Comparison of ENCODE assay signal across 19 mouse cellular contexts in genomic region chr10:24627262-24627661, GRCm38 (mm10). TPM values are rescaled to one million over a fixed set of nuclear protein-coding genes. Genes with fewer than 3 reads are reported as not detected.
DNase-seq lines count a peak whose midpoint lies in the region; ATAC-seq and TF ChIP-seq lines count a peak whose summit lies in the region.
"Had no signal": no experiment of that assay in that cellular context is flagged by ENCODE, and none has a peak within 500 bp of the region (broad histone marks: within the 10 kb centered on the region; RNA-seq: fewer than 3 reads in every experiment).

No protein-coding gene starts in this region.

- no peak overlapping the region for H3K4me3 ChIP-seq in kidney, embryonic 15.5 days (replicated peaks)
- H3K4me3 ChIP-seq in lung, embryonic 14.5 days (ENCODE audit: low read depth, low read length): no peak overlapping the region
- H3K4me3 ChIP-seq in stomach, embryonic 16.5 days (replicated peaks; ENCODE audit: low read length): no peak overlapping the region
- no peak overlapping the region for H3K4me3 ChIP-seq in stomach, postnatal 0 days (ENCODE audit: low read depth, low read length)
- H3K4me3 ChIP-seq: embryonic facial prominence, embryonic 12.5 days; forebrain, embryonic 15.5 days; heart, embryonic 15.5 days had no signal

- TF ChIP-seq EP300 in stomach, postnatal 0 days (optimal IDR thresholded peaks at IDR 0.05): no peak

- no peaks in the 10 kb centered on the region for H3K9me3 ChIP-seq in kidney, embryonic 15.5 days (replicated peaks)
- H3K9me3 ChIP-seq in lung, embryonic 14.5 days (ENCODE audit: low read depth, low read length): no peaks in the 10 kb centered on the region
- H3K9me3 ChIP-seq in stomach, embryonic 16.5 days (replicated peaks; ENCODE audit: control insufficient read depth, low read length): no peaks in the 10 kb centered on the region
- H3K9me3 ChIP-seq in stomach, postnatal 0 days (ENCODE audit: control insufficient read depth, low read length): no peaks in the 10 kb centered on the region
- H3K9me3 ChIP-seq: embryonic facial prominence, embryonic 12.5 days; forebrain, embryonic 15.5 days; heart, embryonic 15.5 days had no signal

- no peaks in the 10 kb centered on the region for H3K27me3 ChIP-seq in kidney, embryonic 15.5 days
- no peaks in the 10 kb centered on the region for H3K27me3 ChIP-seq in lung, embryonic 14.5 days (ENCODE audit: insufficient read depth, low read length)
- H3K27me3 ChIP-seq in stomach, embryonic 16.5 days (ENCODE audit: control insufficient read depth, insufficient read depth, low read length): no peaks in the 10 kb centered on the region
- H3K27me3 ChIP-seq in stomach, postnatal 0 days (ENCODE audit: control insufficient read depth, insufficient read depth, low read length): no peaks in the 10 kb centered on the region
- H3K27me3 ChIP-seq: embryonic facial prominence, embryonic 12.5 days; forebrain, embryonic 15.5 days; heart, embryonic 15.5 days; Patski had no signal

- H3K4me1 ChIP-seq in kidney, embryonic 15.5 days: 0 out of 2 replicates have a peak, but pooled peaks cover 8% of the 10 kb centered on the region
- H3K4me1 ChIP-seq in lung, embryonic 14.5 days (ENCODE audit: insufficient read depth): no peaks in the 10 kb centered on the region
- H3K4me1 ChIP-seq in stomach, embryonic 16.5 days (ENCODE audit: control insufficient read depth, insufficient read depth, low read length): 0 out of 2 replicates have a peak, but pooled peaks cover 5% of the 10 kb centered on the region
- no peaks in the 10 kb centered on the region for H3K4me1 ChIP-seq in stomach, postnatal 0 days (replicated peaks; ENCODE audit: control insufficient read depth, insufficient read depth)
- H3K4me1 ChIP-seq: embryonic facial prominence, embryonic 12.5 days; forebrain, embryonic 15.5 days; heart, embryonic 15.5 days had no signal

- no peak for TF ChIP-seq CTCF in lung, embryonic 14.5 days (IDR thresholded peaks at IDR 0.05; ENCODE audit: low read depth)
- no peak for TF ChIP-seq CTCF in stomach, postnatal 0 days (IDR thresholded peaks at IDR 0.05; ENCODE audit: low read depth)

- WGBS in kidney, embryonic 15.5 days: 59% methylated on average over 12 of the region's 12 CpGs
- 64% methylated on average over 12 of the region's 12 CpGs for WGBS in lung, embryonic 14.5 days
- WGBS in stomach, embryonic 16.5 days: 66% methylated on average over 12 of the region's 12 CpGs
- WGBS in stomach, postnatal 0 days: 66% methylated on average over 12 of the region's 12 CpGs

- DNase-seq in kidney, postnatal 4 days: no peak
- DNase-seq in lung, embryonic 14.5 days: no peak
- DNase-seq in lung, adult 18-20 months: no peak
- DNase-seq in stomach, postnatal 0 days (ENCODE audit: low spot score): no peak
- no peak for DNase-seq in spleen, postnatal 14 days (ENCODE audit: low spot score in 2 of 2)
- DNase-seq: adrenal gland, postnatal 14 days; cerebellum, adult 11-12 months; cerebellum, adult 9-10 months; cerebellum, postnatal 25 days; gastrocnemius, postnatal 36 days; heart, postnatal 14 days had no signal

- H3K36me3 ChIP-seq in kidney, embryonic 15.5 days: no peaks in the 10 kb centered on the region
- no peaks in the 10 kb centered on the region for H3K36me3 ChIP-seq in lung, embryonic 14.5 days (ENCODE audit: insufficient read depth)
- no peaks in the 10 kb centered on the region for H3K36me3 ChIP-seq in stomach, embryonic 16.5 days (ENCODE audit: control insufficient read depth, insufficient read depth, low read length)
- no peaks in the 10 kb centered on the region for H3K36me3 ChIP-seq in stomach, postnatal 0 days (ENCODE audit: control insufficient read depth, insufficient read depth, low read length)
- H3K36me3 ChIP-seq: embryonic facial prominence, embryonic 12.5 days; forebrain, embryonic 15.5 days; heart, embryonic 15.5 days had no signal

- no peak overlapping the region for H3K4me2 ChIP-seq in kidney, embryonic 15.5 days
- H3K4me2 ChIP-seq in lung, embryonic 14.5 days: no peak overlapping the region
- no peak overlapping the region for H3K4me2 ChIP-seq in stomach, embryonic 16.5 days (ENCODE audit: low read depth, low read length)
- H3K4me2 ChIP-seq in stomach, postnatal 0 days (replicated peaks; ENCODE audit: low read depth): no peak overlapping the region
- H3K4me2 ChIP-seq: embryonic facial prominence, embryonic 12.5 days; forebrain, embryonic 15.5 days; heart, embryonic 11.5 days; heart, embryonic 15.5 days had no signal

- no peak overlapping the region for H3K27ac ChIP-seq in kidney, embryonic 15.5 days
- H3K27ac ChIP-seq in lung, embryonic 14.5 days (ENCODE audit: low read depth): peak overlapping the region; percentile 64
- H3K27ac ChIP-seq in stomach, embryonic 16.5 days (ENCODE audit: low read length): peak overlapping the region; percentile 76; the same call in 1 of the 2 replicates
- H3K27ac ChIP-seq in stomach, postnatal 0 days (replicated peaks): no peak overlapping the region
- H3K27ac ChIP-seq: embryonic facial prominence, embryonic 12.5 days; forebrain, embryonic 15.5 days; heart, embryonic 15.5 days had no signal

- H3K9ac ChIP-seq in kidney, embryonic 15.5 days: no peak overlapping the region
- H3K9ac ChIP-seq in lung, embryonic 14.5 days: no peak overlapping the region
- no peak overlapping the region for H3K9ac ChIP-seq in stomach, embryonic 16.5 days (ENCODE audit: low read length)
- no peak overlapping the region for H3K9ac ChIP-seq in stomach, postnatal 0 days (ENCODE audit: low read length)
- H3K9ac ChIP-seq: embryonic facial prominence, embryonic 12.5 days; forebrain, embryonic 15.5 days; heart, embryonic 15.5 days had no signal

- peak; percentile 56 for ATAC-seq in kidney, embryonic 15.5 days (replicated peaks; ENCODE audit: low FRiP score)
- ATAC-seq in lung, embryonic 14.5 days (ENCODE audit: insufficient read depth): no peak
- ATAC-seq in stomach, embryonic 16.5 days (ENCODE audit: insufficient read depth, low FRiP score): no peak
- ATAC-seq in stomach, postnatal 0 days (ENCODE audit: low FRiP score, low TSS enrichment): no peak
- ATAC-seq: activated CD4-positive, CD25-positive, alpha-beta regulatory T cell, adult 4 months; forebrain, embryonic 15.5 days; Patski had no signal

RNA-seq across cellular contexts. Expression of gene Ccn2, which starts 32.0 kb away (rescaled TPM):
- 8.7 and 10.0 TPM in 2 replicates for polyA plus RNA-seq in kidney, embryonic 15.5 days (2015; fragmentation: Nextera tagmentation; extraction: Ambion mirVana)
- polyA plus RNA-seq in lung, embryonic 14.5 days (2014; fragmentation: Nextera tagmentation; extraction: Ambion mirVana): 9.8 and 10.5 TPM in 2 replicates
- polyA plus RNA-seq in stomach, embryonic 16.5 days (2015; fragmentation: Nextera tagmentation; extraction: Ambion mirVana): 16.9 and 17.1 TPM in 2 replicates
- 19.6 and 19.7 TPM in 2 replicates for polyA plus RNA-seq in stomach, postnatal 0 days (2015; fragmentation: Nextera tagmentation; extraction: Ambion mirVana)
- polyA plus RNA-seq: activated CD4-positive, CD25-positive, alpha-beta regulatory T cell, adult 4 months had no signal

Comparison
In these comparisons a context has a peak if more than half of its experiments do, and no peak if none do; other contexts are left out.
1. H3K27ac ChIP-seq: peak in lung, embryonic 14.5 days (single experiment) and stomach, embryonic 16.5 days (single experiment); none in kidney, embryonic 15.5 days (single experiment) and stomach, postnatal 0 days (single experiment).